Mouse (Mus musculus) heart, embryonic 14.5 days (tissue): ENCODE measurements around the gene Rnf144a. TPM values are rescaled to one million over a fixed set of nuclear protein-coding genes. Genes with fewer than 3 reads are reported as not detected.
"Not testable (repeated sequence)": the region's sequence is repeated elsewhere in the genome, so short reads cannot be mapped to it uniquely, and the experiment has no call there.

Experiments used
- ATAC-seq: fragments of 200-750 bp; cut with Nextera tagmentation; 2 replicates; pipeline ENCODE4 v1.8.0; 2017; ENCODE audit warnings: low read depth, moderate TSS enrichment; ENCODE audit not compliant: insufficient number of reproducible peaks, insufficient read depth, low FRiP score
- H3K27ac ChIP-seq, 2 experiments: fragments of 200-500 bp in 1 of 2; fragments of 300-500 bp in 1 of 2; sonication (generic) in 1 of 2; replicated peaks in 1 of 2; 2 replicates each; pipeline ENCODE4 v1.5.1; 2012 to 2014; ENCODE audit warnings: low read depth in 2 of 2, low read length in 2 of 2, control low read depth in 1 of 2, mild to moderate bottlenecking in 1 of 2, mixed read lengths in 1 of 2; ENCODE audit not compliant: control insufficient read depth in 1 of 2, insufficient read depth in 1 of 2
- H3K27me3 ChIP-seq: fragments of 300-500 bp; sonication (generic); 2 replicates; pipeline ENCODE4 v1.6.1; 2014; ENCODE audit warnings: mild to moderate bottlenecking, low read length, control low read depth; ENCODE audit not compliant: control insufficient read depth, insufficient read depth
- H3K36me3 ChIP-seq: fragments of 300-500 bp; sonication (generic); 2 replicates; pipeline ENCODE4 v1.6.1; 2014; ENCODE audit warnings: mild to moderate bottlenecking, control low read depth, low read length, mixed read lengths; ENCODE audit not compliant: control insufficient read depth, insufficient read depth
- H3K4me1 ChIP-seq, 2 experiments: fragments of 200-500 bp in 1 of 2; fragments of 300-500 bp in 1 of 2; sonication (generic) in 1 of 2; 2 replicates each; pipeline ENCODE4 v1.6.1; 2012 to 2014; ENCODE audit warnings: low read length in 2 of 2, control low read depth in 1 of 2, mixed read lengths in 1 of 2; ENCODE audit not compliant: control insufficient read depth in 2 of 2, insufficient read depth in 2 of 2
- H3K4me2 ChIP-seq: fragments of 300-500 bp; sonication (generic); 2 replicates; pipeline ENCODE4 v1.6.1; 2014; ENCODE audit warnings: mild to moderate bottlenecking, low read length
- H3K4me3 ChIP-seq, 2 experiments: fragments of 200-500 bp in 1 of 2; fragments of 300-500 bp in 1 of 2; sonication (generic) in 1 of 2; 2 replicates each; pipeline ENCODE4 v1.5.1; 2012 to 2014; ENCODE audit warnings: low read length in 2 of 2, mild to moderate bottlenecking in 2 of 2, control low read depth in 1 of 2, low read depth in 1 of 2, moderate library complexity in 1 of 2; ENCODE audit not compliant: control insufficient read depth in 1 of 2, insufficient read depth in 1 of 2
- H3K9ac ChIP-seq: fragments of 300-500 bp; sonication (generic); 2 replicates; pipeline ENCODE4 v1.6.1; 2014; ENCODE audit warnings: mild to moderate bottlenecking, low read length
- H3K9me3 ChIP-seq: fragments of 300-500 bp; sonication (generic); 2 replicates; pipeline ENCODE4 v1.6.1; 2016; ENCODE audit warnings: low read length, control low read depth; ENCODE audit not compliant: control insufficient read depth
- WGBS: fragments of 180-500 bp; shearing (Covaris S2); extraction: QIAGEN DNeasy Blood & Tissue Kit; methylation state at CpG from one replicate; pipeline ENCODE4 v1.1.7; 2014; 5-methylcytosine and 5-hydroxymethylcytosine counted together
- polyA plus RNA-seq: library from polyadenylated mRNA; unstranded; fragments of >200 nt; fragmentation: Nextera tagmentation; extraction: Ambion mirVana; gene quantifications from 2 replicates; pipeline ENCODE4 v1.2.1, GENCODE M21; 2014

The Rnf144a gene
- polyA plus RNA-seq, 1 experiment from 2014 or later, result 11.5 TPM

- H3K36me3 ChIP-seq, result peaks cover 10% of the 10 kb centered on the region
Measured at GRCm38 (mm10) chr12:26316261-26316660, 98.8 kb downstream of the Rnf144a start.

GRCm38 (mm10) chr12:26314959-26315358 is 100.1 kb downstream of the Rnf144a start:
- Histone ChIP-seq H3K36me3 (peaks cover 16% of the 10 kb centered on the region), H3K4me2 (no peak overlapping the region), H3K4me3 (no peak overlapping the region), H3K9me3 (no peaks in the 10 kb centered on the region), H3K27me3 (no peaks in the 10 kb centered on the region), H3K9ac (no peak overlapping the region), H3K4me1 (no peaks in the 10 kb centered on the region; a peak in 1 of 4 replicates), H3K27ac (no peak overlapping the region)
- ATAC-seq, result no peak
- 44% methylated on average over 5 of the region's 5 CpGs for WGBS

More at GRCm38 (mm10) chr12:26316261-26316660, 98.8 kb downstream of the Rnf144a start:
- Histone ChIP-seq H3K4me2 (no peak overlapping the region), H3K4me1 (no peaks in the 10 kb centered on the region), H3K27ac (no peak overlapping the region), H3K4me3 (no peak overlapping the region), H3K27me3 (no peaks in the 10 kb centered on the region), H3K9me3 (no peaks in the 10 kb centered on the region), H3K9ac (no peak overlapping the region)
- WGBS, result 62% methylated on average over 3 of the region's 3 CpGs
- no peak for ATAC-seq

GRCm38 (mm10) chr12:26311548-26311947 is 103.5 kb downstream of the Rnf144a start:
- no peak overlapping the region for H3K4me3 ChIP-seq
- 0 out of 2 replicates have a peak, but pooled peaks cover 9% of the 10 kb centered on the region for H3K36me3 ChIP-seq
- no peak for ATAC-seq
- H3K9me3 ChIP-seq, result no peaks in the 10 kb centered on the region
- no peak overlapping the region for H3K27ac ChIP-seq
- H3K4me1 ChIP-seq, result no peaks in the 10 kb centered on the region; a peak in 1 of 4 replicates
- no peak overlapping the region for H3K4me2 ChIP-seq
- no peak overlapping the region for H3K9ac ChIP-seq
- H3K27me3 ChIP-seq, result no peaks in the 10 kb centered on the region

GRCm38 (mm10) chr12:26310247-26310646 is 104.8 kb downstream of the Rnf144a start:
- ATAC-seq, result no peak
- no peak overlapping the region for H3K4me2 ChIP-seq
- H3K9me3 ChIP-seq, result no peaks in the 10 kb centered on the region
- no peak overlapping the region for H3K27ac ChIP-seq
- H3K4me1 ChIP-seq, result no peaks in the 10 kb centered on the region; a peak in 1 of 4 replicates
- no peaks in the 10 kb centered on the region for H3K27me3 ChIP-seq
- H3K9ac ChIP-seq, result no peak overlapping the region
- 80% methylated on average over 11 of the region's 11 CpGs for WGBS
- H3K36me3 ChIP-seq, result 0 out of 2 replicates have a peak, but pooled peaks cover 9% of the 10 kb centered on the region
- no peak overlapping the region for H3K4me3 ChIP-seq

GRCm38 (mm10) chr12:26302886-26303285 is 112.2 kb downstream of the Rnf144a start:
- Histone ChIP-seq H3K4me3 (no peak overlapping the region), H3K4me1 (no peaks in the 10 kb centered on the region), H3K4me2 (no peak overlapping the region), H3K27me3 (no peaks in the 10 kb centered on the region), H3K9me3 (no peaks in the 10 kb centered on the region), H3K9ac (no peak overlapping the region), H3K36me3 (no peaks in the 10 kb centered on the region), H3K27ac (no peak overlapping the region)
- 82% methylated on average over 5 of the region's 5 CpGs for WGBS
- no peak for ATAC-seq

- H3K27ac ChIP-seq, result no peak overlapping the region
- H3K4me3 ChIP-seq, result no peak overlapping the region
- H3K36me3 ChIP-seq, result no peaks in the 10 kb centered on the region
- no peak overlapping the region for H3K9ac ChIP-seq
- no peak overlapping the region for H3K4me2 ChIP-seq
- no peaks in the 10 kb centered on the region for H3K27me3 ChIP-seq
- no peak for ATAC-seq
- WGBS, result 69% methylated on average over 7 of the region's 7 CpGs
- no peaks in the 10 kb centered on the region for H3K4me1 ChIP-seq
- no peaks in the 10 kb centered on the region for H3K9me3 ChIP-seq
Measured at GRCm38 (mm10) chr12:26299515-26300090, 115.5 kb downstream of the Rnf144a start.

- ATAC-seq, H3K27me3 ChIP-seq, H3K9ac ChIP-seq, H3K4me2 ChIP-seq, H3K4me1 ChIP-seq, H3K27ac ChIP-seq, H3K36me3 ChIP-seq, H3K4me3 ChIP-seq, H3K9me3 ChIP-seq: not testable (repeated sequence)
- WGBS, result 0% methylated on average over 1 of the region's 1 CpGs
Measured at GRCm38 (mm10) chr12:26295995-26296394, 119.1 kb downstream of the Rnf144a start.

- no peaks in the 10 kb centered on the region for H3K27me3 ChIP-seq
- no peak overlapping the region for H3K9ac ChIP-seq
- H3K4me3 ChIP-seq, result no peak overlapping the region
- no peaks in the 10 kb centered on the region for H3K9me3 ChIP-seq
- no peak for ATAC-seq
- H3K4me1 ChIP-seq, result no peaks in the 10 kb centered on the region
- no peak overlapping the region for H3K27ac ChIP-seq
- 91% methylated on average over 2 of the region's 2 CpGs for WGBS
- H3K36me3 ChIP-seq, result no peaks in the 10 kb centered on the region
- H3K4me2 ChIP-seq, result no peak overlapping the region
Measured at GRCm38 (mm10) chr12:26289200-26289599, 125.9 kb downstream of the Rnf144a start.
